Mouse (Mus musculus) heart, postnatal 0 days (tissue): Measurements from ENCODE around the gene Cybrd1.

Experiments
- CTCF ChIP-seq: IDR thresholded peaks from 2 replicates; pipeline ENCODE4 v1.5.1; 2016; ENCODE audit warnings: antibody characterized with exemption, control low read depth, low read depth
- EP300 ChIP-seq: IDR thresholded peaks from 2 replicates; pipeline ENCODE4 v1.6.1; 2016; ENCODE audit warnings: antibody characterized with exemption, low read depth

- TF ChIP-seq CTCF (no peak), EP300 (no peak)
Observed at GRCm38 (mm10) chr2:71107225-71107624, 10.5 kb upstream of the Cybrd1 start.
